Mouse (Mus musculus) heart, adult 2 months (tissue): ENCODE measurements at regions not wholly inside any gene's neighbourhood (a gene's known extent, or its start where the extent isn't known, plus 50 kb on each side); places are given as distances from the start of the nearest gene placed in this dataset.

Source experiments
- DNase-seq, 2 experiments: peaks; one replicate each; pipeline ENCODE4 v3.0.0; 2021
- H3K27ac ChIP-seq: fragments of 200-600 bp; 2 replicates; pipeline ENCODE4 v1.8.1; 2022
- H3K27me3 ChIP-seq: fragments of 200-500 bp; 2 replicates; pipeline ENCODE4 v1.6.1; 2012; ENCODE audit warnings: mild to moderate bottlenecking, low read length, inconsistent platforms, mixed read lengths; ENCODE audit not compliant: control insufficient read depth, insufficient read depth
- H3K36me3 ChIP-seq: fragments of 200-500 bp; 2 replicates; pipeline ENCODE4 v1.6.1; 2012; ENCODE audit warnings: low read length, inconsistent platforms; ENCODE audit not compliant: control insufficient read depth, insufficient read depth
- H3K4me1 ChIP-seq: fragments of 200-500 bp; 2 replicates; pipeline ENCODE4 v1.6.1; 2011; ENCODE audit warnings: low read length; ENCODE audit not compliant: control insufficient read depth, insufficient read depth
- H3K4me3 ChIP-seq: fragments of 200-600 bp; 2 replicates; pipeline ENCODE4 v1.8.1; 2022
- H3K79me2 ChIP-seq: fragments of 200-500 bp; replicated peaks from 2 replicates; pipeline ENCODE4 v1.6.1; 2012; ENCODE audit warnings: mild to moderate bottlenecking, inconsistent platforms, low read length, moderate library complexity, mixed read lengths; ENCODE audit not compliant: control insufficient read depth, insufficient read depth
- H3K9ac ChIP-seq: fragments of 200-500 bp; 2 replicates; pipeline ENCODE4 v1.6.1; 2012; ENCODE audit warnings: low read depth, mild to moderate bottlenecking, control low read depth, inconsistent platforms, low read length, mixed read lengths
- CTCF ChIP-seq: fragments of 200-600 bp; IDR thresholded peaks from 2 replicates; pipeline ENCODE4 v1.8.1; 2022; ENCODE audit warnings: antibody characterized with exemption, mild to moderate bottlenecking, moderate library complexity
- EP300 ChIP-seq: fragments of 200-500 bp; IDR thresholded peaks from 2 replicates; pipeline ENCODE4 v1.6.1; 2011; ENCODE audit warnings: low read depth, low read length, control low read depth; ENCODE audit not compliant: insufficient read depth
- POLR2A ChIP-seq: fragments of 200-500 bp; IDR thresholded peaks from 2 replicates; pipeline ENCODE4 v1.6.1; 2011; ENCODE audit warnings: mild to moderate bottlenecking, low read depth, low read length, control low read depth; ENCODE audit not compliant: insufficient read depth
- WGBS: fragments of 180-500 bp; shearing (Covaris S2); methylation state at CpG from one replicate; pipeline ENCODE4 v1.1.7; 2018; 5-methylcytosine and 5-hydroxymethylcytosine counted together
- intact Hi-C: fragments of 180-260 bp; cut with DNase I; formaldehyde crosslinking; loops from one replicate; pipeline ENCODE4 v1.15.1; 2025

DNA sequence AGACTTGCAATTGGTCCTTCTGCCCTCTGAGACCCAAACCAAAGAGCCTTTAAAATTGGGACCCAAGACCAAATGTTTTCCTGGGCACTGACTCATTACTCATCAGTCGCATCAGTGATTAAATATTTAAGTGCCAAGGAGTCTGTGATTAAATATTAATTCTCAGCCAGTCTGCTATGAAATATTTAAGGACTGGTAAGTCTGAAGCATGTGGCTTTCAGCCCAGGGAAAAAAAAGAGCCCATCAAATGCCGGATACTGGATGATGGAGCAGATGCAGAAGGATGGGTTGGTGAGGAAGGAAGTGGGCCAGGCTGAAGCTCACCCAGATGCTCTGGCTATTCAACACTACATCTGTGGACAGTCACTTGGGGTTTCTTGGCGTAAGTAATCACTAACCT, 192.0 kb downstream of the Mycn start:
- H3K27me3 ChIP-seq: no peaks in the 10 kb centered on the region
- H3K79me2 ChIP-seq: no peaks in the 10 kb centered on the region
- no peak overlapping the region for H3K9ac ChIP-seq
- intact Hi-C loops: no loop called here
- no peak for DNase-seq
- H3K27ac ChIP-seq: no peak overlapping the region
- no peaks in the 10 kb centered on the region for H3K36me3 ChIP-seq
- H3K4me1 ChIP-seq: no peaks in the 10 kb centered on the region
- no peak overlapping the region for H3K4me3 ChIP-seq
- WGBS: 75% methylated on average over 3 of the region's 3 CpGs
- TF ChIP-seq CTCF: no peak
- no peak for TF ChIP-seq POLR2A
- no peak for TF ChIP-seq EP300

DNA sequence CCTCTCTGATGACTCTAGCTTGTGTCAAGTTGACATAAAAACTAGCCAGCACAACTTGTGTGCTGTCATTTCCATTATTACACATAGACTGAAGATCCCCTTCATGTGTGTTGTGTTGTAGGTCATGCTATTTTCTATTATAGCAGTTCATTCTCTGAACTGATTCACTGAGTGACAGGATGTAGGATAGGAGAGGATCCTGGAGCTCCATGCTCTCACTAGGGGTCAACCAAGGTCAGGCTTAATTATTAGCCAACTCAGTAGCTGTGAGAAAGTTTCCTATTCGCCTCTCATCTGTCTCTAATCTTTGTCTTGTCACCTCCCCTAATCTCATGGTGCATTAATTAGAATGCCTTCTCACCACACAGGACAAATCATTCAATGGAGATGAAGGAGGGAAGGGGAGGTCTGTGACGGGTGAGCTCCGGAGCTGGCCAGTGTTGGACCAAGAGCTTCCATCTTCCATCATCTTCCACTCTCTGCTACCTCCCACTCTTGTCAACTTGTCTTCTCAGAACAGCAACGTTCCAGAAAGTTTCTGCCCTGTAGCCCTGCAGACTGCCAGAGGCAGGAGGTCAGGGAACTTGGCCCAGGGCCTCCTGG, 194.8 kb downstream of the Mycn start:
- H3K4me1 ChIP-seq: no peaks in the 10 kb centered on the region
- TF ChIP-seq CTCF (no peak), POLR2A (no peak), EP300 (no peak)
- no peaks in the 10 kb centered on the region for H3K79me2 ChIP-seq
- no peak overlapping the region for H3K9ac ChIP-seq
- intact Hi-C loops: no loop called here
- no peak overlapping the region for H3K27ac ChIP-seq
- H3K36me3 ChIP-seq: no peaks in the 10 kb centered on the region
- WGBS: 58% methylated on average over 4 of the region's 4 CpGs
- no peak for DNase-seq
- H3K27me3 ChIP-seq: no peaks in the 10 kb centered on the region
- H3K4me3 ChIP-seq: no peak overlapping the region

DNA sequence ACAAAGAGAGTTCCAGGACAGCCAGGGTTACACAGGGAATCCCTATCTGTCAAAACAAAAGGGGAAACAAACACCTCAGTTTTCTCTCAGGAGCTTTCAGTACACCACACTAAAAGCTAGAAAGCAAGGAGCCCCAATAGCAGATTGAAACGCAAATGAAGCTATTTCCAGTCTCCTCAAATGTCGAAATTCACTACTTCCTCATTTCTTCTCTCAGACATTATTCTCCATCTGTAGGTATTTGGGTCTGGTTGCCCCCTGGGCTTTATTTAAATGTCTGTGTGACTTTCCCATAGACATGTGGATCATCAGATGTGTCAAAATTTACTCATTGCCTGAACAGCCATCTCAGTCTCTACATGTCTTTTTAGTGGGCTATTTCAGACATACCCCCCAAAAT, 197.2 kb downstream of the Mycn start:
- no peak for DNase-seq
- Histone ChIP-seq H3K36me3 (no peaks in the 10 kb centered on the region), H3K79me2 (no peaks in the 10 kb centered on the region), H3K27me3 (no peaks in the 10 kb centered on the region), H3K9ac (no peak overlapping the region), H3K4me1 (no peaks in the 10 kb centered on the region), H3K4me3 (no peak overlapping the region), H3K27ac (no peak overlapping the region)
- intact Hi-C loops: no loop called here
- 67% methylated on average over 2 of the region's 2 CpGs for WGBS
- TF ChIP-seq CTCF (no peak), POLR2A (no peak), EP300 (no peak)

DNA sequence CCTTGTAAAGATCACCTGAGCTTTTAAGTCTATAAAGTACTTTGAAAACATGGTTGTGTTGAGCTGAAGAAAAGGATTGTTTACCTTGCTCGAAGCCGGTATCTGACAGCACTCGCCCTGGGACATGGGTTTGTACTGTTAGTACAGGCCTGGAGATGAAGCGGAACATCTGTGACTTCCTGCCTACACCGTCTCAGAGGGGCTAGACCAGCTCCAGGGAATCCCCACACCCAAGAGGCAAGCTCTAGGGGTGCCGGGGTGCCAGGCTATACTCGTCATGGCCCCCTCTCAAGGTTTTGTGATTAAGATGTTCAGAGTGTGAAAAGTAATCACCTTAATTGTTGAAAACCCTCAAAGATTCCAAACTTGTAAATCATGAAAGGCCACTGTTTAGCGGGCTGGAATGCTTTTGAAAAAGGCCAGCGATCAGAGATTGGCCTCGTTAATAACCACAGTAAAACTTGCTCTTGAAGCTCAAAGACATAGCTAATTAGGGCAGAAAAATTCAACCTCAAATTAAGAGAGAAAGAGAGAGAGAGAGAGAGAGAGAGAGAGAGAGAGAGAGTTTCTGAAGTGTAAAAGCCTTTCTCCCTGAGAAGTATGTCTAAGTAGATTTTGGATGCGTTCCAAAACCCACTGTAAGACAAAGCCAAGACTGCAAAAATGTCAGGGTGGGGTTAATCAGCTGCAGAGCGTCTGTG, 202.9 kb downstream of the Mycn start:
- Histone ChIP-seq H3K27me3 (no peaks in the 10 kb centered on the region), H3K36me3 (no peaks in the 10 kb centered on the region), H3K9ac (no peak overlapping the region), H3K27ac (no peak overlapping the region), H3K4me3 (no peak overlapping the region), H3K4me1 (no peaks in the 10 kb centered on the region), H3K79me2 (no peaks in the 10 kb centered on the region)
- TF ChIP-seq EP300: no peak
- TF ChIP-seq POLR2A: no peak
- no peak for DNase-seq
- intact Hi-C loops: no loop called here
- 50% methylated on average over 12 of the region's 12 CpGs for WGBS

DNA sequence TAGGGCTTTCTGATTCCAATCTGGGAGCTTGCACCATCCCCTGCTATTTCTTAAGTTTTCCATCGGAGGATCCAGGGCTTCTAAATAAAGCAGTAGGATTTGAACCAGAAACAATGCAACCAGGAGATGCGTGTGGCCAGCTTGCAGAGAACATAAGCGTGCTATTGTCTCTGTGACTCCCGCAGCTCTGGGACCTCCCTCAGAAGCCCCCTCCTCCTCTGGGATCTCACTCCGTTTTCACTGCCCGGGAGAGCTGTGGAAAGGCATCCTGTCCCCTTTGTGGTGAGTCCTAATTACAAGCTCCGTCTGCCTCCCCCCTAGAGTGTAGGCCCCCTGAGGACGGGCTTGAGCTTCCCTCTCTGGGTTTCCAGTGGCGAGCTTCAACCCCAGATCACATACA, 215.9 kb downstream of the Mycn start:
- no peak overlapping the region for H3K9ac ChIP-seq
- no peaks in the 10 kb centered on the region for H3K36me3 ChIP-seq
- intact Hi-C loops: no loop called here
- no peaks in the 10 kb centered on the region for H3K4me1 ChIP-seq
- no peaks in the 10 kb centered on the region; the same call in 1 of the 2 replicates for H3K27me3 ChIP-seq
- no peak overlapping the region for H3K27ac ChIP-seq
- DNase-seq: no peak
- WGBS: 31% methylated on average over 9 of the region's 9 CpGs
- no peak overlapping the region for H3K4me3 ChIP-seq
- no peak for TF ChIP-seq POLR2A
- TF ChIP-seq CTCF: no peak
- no peaks in the 10 kb centered on the region for H3K79me2 ChIP-seq

DNA sequence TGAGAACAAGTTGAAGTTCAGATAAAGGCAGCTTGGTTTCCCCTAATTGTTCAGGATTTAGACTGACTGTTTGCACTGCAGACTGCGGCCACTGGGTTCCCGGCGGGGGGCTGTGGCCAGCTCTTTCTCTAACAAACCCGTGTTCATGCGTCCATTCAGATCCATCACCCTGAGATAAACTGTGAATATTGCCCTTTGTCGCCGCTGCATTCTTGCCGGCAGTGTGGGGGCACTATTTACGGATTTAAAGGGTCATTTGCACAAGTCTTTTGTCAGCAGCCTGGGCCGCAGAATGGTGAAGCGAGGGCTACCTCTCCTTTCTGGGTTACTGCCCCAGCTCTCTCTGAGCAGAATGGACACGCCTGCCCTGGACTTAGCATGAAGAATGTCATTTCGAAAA, 216.6 kb downstream of the Mycn start:
- no peak overlapping the region for H3K27ac ChIP-seq
- no peak overlapping the region for H3K4me3 ChIP-seq
- WGBS: 30% methylated on average over 13 of the region's 13 CpGs
- no peaks in the 10 kb centered on the region for H3K79me2 ChIP-seq
- intact Hi-C loops: no loop called here
- H3K27me3 ChIP-seq: no peaks in the 10 kb centered on the region; the same call in 1 of the 2 replicates
- H3K36me3 ChIP-seq: no peaks in the 10 kb centered on the region
- DNase-seq: no peak
- TF ChIP-seq POLR2A: no peak
- no peak for TF ChIP-seq CTCF
- TF ChIP-seq EP300: no peak
- H3K9ac ChIP-seq: no peak overlapping the region
- H3K4me1 ChIP-seq: no peaks in the 10 kb centered on the region
